Mouse (Mus musculus) heart, adult 2 months (tissue): ENCODE data around the gene Cdyl. TPM values are rescaled to one million over a fixed set of nuclear protein-coding genes. Genes with fewer than 3 reads are reported as not detected.

ENCODE experiments used
- DNase-seq, 2 experiments: peaks; one replicate each; pipeline ENCODE4 v3.0.0; 2021
- H3K27ac ChIP-seq: fragments of 200-600 bp; 2 replicates; pipeline ENCODE4 v1.8.1; 2022
- H3K27me3 ChIP-seq: fragments of 200-500 bp; 2 replicates; pipeline ENCODE4 v1.6.1; 2012; ENCODE audit warnings: mild to moderate bottlenecking, low read length, inconsistent platforms, mixed read lengths; ENCODE audit not compliant: control insufficient read depth, insufficient read depth
- H3K36me3 ChIP-seq: fragments of 200-500 bp; 2 replicates; pipeline ENCODE4 v1.6.1; 2012; ENCODE audit warnings: low read length, inconsistent platforms; ENCODE audit not compliant: control insufficient read depth, insufficient read depth
- H3K4me1 ChIP-seq: fragments of 200-500 bp; 2 replicates; pipeline ENCODE4 v1.6.1; 2011; ENCODE audit warnings: low read length; ENCODE audit not compliant: control insufficient read depth, insufficient read depth
- H3K4me3 ChIP-seq: fragments of 200-600 bp; 2 replicates; pipeline ENCODE4 v1.8.1; 2022
- H3K79me2 ChIP-seq: fragments of 200-500 bp; replicated peaks from 2 replicates; pipeline ENCODE4 v1.6.1; 2012; ENCODE audit warnings: mild to moderate bottlenecking, inconsistent platforms, low read length, moderate library complexity, mixed read lengths; ENCODE audit not compliant: control insufficient read depth, insufficient read depth
- H3K9ac ChIP-seq: fragments of 200-500 bp; 2 replicates; pipeline ENCODE4 v1.6.1; 2012; ENCODE audit warnings: low read depth, mild to moderate bottlenecking, control low read depth, inconsistent platforms, low read length, mixed read lengths
- CTCF ChIP-seq: fragments of 200-600 bp; IDR thresholded peaks from 2 replicates; pipeline ENCODE4 v1.8.1; 2022; ENCODE audit warnings: antibody characterized with exemption, mild to moderate bottlenecking, moderate library complexity
- EP300 ChIP-seq: fragments of 200-500 bp; IDR thresholded peaks from 2 replicates; pipeline ENCODE4 v1.6.1; 2011; ENCODE audit warnings: low read depth, low read length, control low read depth; ENCODE audit not compliant: insufficient read depth
- POLR2A ChIP-seq: fragments of 200-500 bp; IDR thresholded peaks from 2 replicates; pipeline ENCODE4 v1.6.1; 2011; ENCODE audit warnings: mild to moderate bottlenecking, low read depth, low read length, control low read depth; ENCODE audit not compliant: insufficient read depth
- WGBS: fragments of 180-500 bp; shearing (Covaris S2); methylation state at CpG from one replicate; pipeline ENCODE4 v1.1.7; 2018; 5-methylcytosine and 5-hydroxymethylcytosine counted together
- intact Hi-C: fragments of 180-260 bp; cut with DNase I; formaldehyde crosslinking; loops from one replicate; pipeline ENCODE4 v1.15.1; 2025
- polyA plus RNA-seq: library from polyadenylated mRNA; depleted of rRNA; stranded (reverse); fragments of >200 nt; gene quantifications from 2 replicates; pipeline ENCODE4 v1.2.3, GENCODE M21; 2012
- total RNA-seq, 2 experiments: library from RNA; stranded (reverse); gene quantifications; 2 replicates each; pipeline ENCODE4 v1.2.3; 2021

Cdyl gene
- total and polyA plus RNA-seq, 3 experiments = 3.1 to 11.2 (median 8.4) TPM

GRCm38 (mm10) chr13:35807016-35807415, 147.4 kb downstream of the Cdyl start:
- H3K36me3 ChIP-seq = no peaks in the 10 kb centered on the region

DNA sequence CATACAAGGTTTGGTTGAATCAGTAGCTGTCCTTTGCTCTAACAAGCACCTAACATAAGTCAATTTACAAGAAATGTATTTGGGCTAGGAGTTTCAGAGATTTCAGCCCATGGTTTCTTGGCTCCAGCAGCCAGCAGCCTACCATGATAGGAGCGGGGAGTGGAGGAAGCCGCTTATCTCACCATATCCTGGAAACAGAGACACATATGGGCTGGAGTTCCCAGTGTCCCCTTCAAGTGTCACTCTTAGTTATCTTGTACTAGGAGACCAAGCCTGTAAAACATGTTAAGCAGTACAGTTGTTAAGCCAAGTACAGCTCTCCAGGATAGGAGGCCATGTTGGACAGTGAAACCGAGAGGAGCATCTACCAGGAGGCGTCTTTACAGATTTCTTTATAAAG, 147.9 kb downstream of the Cdyl start:
- H3K79me2 ChIP-seq = peaks cover 4% of the 10 kb centered on the region
- TF ChIP-seq CTCF = no peak
- no peak for TF ChIP-seq EP300
- no peak for TF ChIP-seq POLR2A
- peaks cover 4% of the 10 kb centered on the region; the same call in 1 of the 2 replicates for H3K4me1 ChIP-seq
- H3K4me3 ChIP-seq = no peak overlapping the region
- no peak overlapping the region for H3K9ac ChIP-seq
- H3K36me3 ChIP-seq = no peaks in the 10 kb centered on the region
- H3K27me3 ChIP-seq = no peaks in the 10 kb centered on the region
- no peak for DNase-seq
- WGBS = 45% methylated on average over 4 of the region's 4 CpGs
- intact Hi-C loops = no loop called here
- H3K27ac ChIP-seq = no peak overlapping the region

More at GRCm38 (mm10) chr13:35807016-35807415, 147.4 kb downstream of the Cdyl start:
- H3K27me3 ChIP-seq = no peaks in the 10 kb centered on the region
- H3K27ac ChIP-seq = no peak overlapping the region
- H3K4me3 ChIP-seq = no peak overlapping the region
- no peak overlapping the region for H3K9ac ChIP-seq
- H3K79me2 ChIP-seq = peaks cover 6% of the 10 kb centered on the region
- 91% methylated on average over 7 of the region's 7 CpGs for WGBS
- peak; percentile 46 for TF ChIP-seq CTCF
- TF ChIP-seq EP300 = no peak
- peaks cover 3% of the 10 kb centered on the region; the same call in 1 of the 2 replicates for H3K4me1 ChIP-seq
- DNase-seq = no peak
- intact Hi-C loops = no loop called here

GRCm38 (mm10) chr13:35807940-35808339, 148.3 kb downstream of the Cdyl start:
- H3K27me3 ChIP-seq = no peaks in the 10 kb centered on the region
- intact Hi-C loops = no loop called here
- H3K9ac ChIP-seq = no peak overlapping the region
- no peak for DNase-seq
- H3K27ac ChIP-seq = no peak overlapping the region
- WGBS = 82% methylated on average over 8 of the region's 8 CpGs
- H3K4me1 ChIP-seq = peaks cover 4% of the 10 kb centered on the region; the same call in 1 of the 2 replicates
- TF ChIP-seq CTCF = no peak
- no peak for TF ChIP-seq EP300
- no peak for TF ChIP-seq POLR2A
- H3K36me3 ChIP-seq = no peaks in the 10 kb centered on the region
- H3K4me3 ChIP-seq = no peak overlapping the region
- peaks cover 4% of the 10 kb centered on the region for H3K79me2 ChIP-seq

GRCm38 (mm10) chr13:35809252-35810159, 149.9 kb downstream of the Cdyl start:
- H3K9ac ChIP-seq = no peak overlapping the region
- intact Hi-C loops = no loop called here
- no peak overlapping the region for H3K27ac ChIP-seq
- H3K79me2 ChIP-seq = peaks cover 4% of the 10 kb centered on the region
- TF ChIP-seq CTCF = no peak
- TF ChIP-seq POLR2A = no peak
- DNase-seq = no peak
- WGBS = 72% methylated on average over 5 of the region's 5 CpGs
- peaks cover 4% of the 10 kb centered on the region; the same call in 1 of the 2 replicates for H3K4me1 ChIP-seq
- no peaks in the 10 kb centered on the region for H3K27me3 ChIP-seq
- no peak overlapping the region for H3K4me3 ChIP-seq
- H3K36me3 ChIP-seq = no peaks in the 10 kb centered on the region

DNA sequence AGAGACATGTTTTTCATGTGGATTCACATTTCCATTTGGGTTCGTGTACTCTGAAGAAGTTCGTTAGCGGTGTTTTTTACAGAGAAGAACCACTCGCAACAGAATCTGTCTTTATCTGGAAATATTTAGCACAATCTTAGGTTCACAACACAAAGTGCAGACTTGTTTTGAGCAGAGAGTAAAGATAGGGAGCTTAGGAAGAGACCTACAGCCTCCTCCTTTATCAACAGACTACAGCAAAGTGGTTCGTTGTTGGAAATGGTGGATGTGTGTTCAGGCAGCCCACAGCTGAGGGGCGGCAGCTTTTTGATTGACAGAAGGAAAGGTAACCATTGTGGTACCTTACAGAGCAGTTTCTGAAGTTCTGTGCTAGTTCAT, 150.5 kb downstream of the Cdyl start:
- TF ChIP-seq EP300 (no peak), CTCF (no peak), POLR2A (no peak)
- Histone ChIP-seq H3K27ac (no peak overlapping the region), H3K4me3 (no peak overlapping the region), H3K9ac (no peak overlapping the region), H3K79me2 (peaks cover 3% of the 10 kb centered on the region), H3K4me1 (peaks cover 4% of the 10 kb centered on the region; the same call in 1 of the 2 replicates), H3K36me3 (no peaks in the 10 kb centered on the region), H3K27me3 (no peaks in the 10 kb centered on the region)
- intact Hi-C loops = no loop called here
- WGBS = 87% methylated on average over 6 of the region's 6 CpGs
- no peak for DNase-seq
